Mouse (Mus musculus) lung, adult 18-20 months (tissue): Measurements from ENCODE around the gene Grb10.

Source experiments
- DNase-seq, 2 experiments: peaks; one replicate each; pipeline ENCODE4 v3.0.0; 2022; ENCODE audit warnings: mixed read lengths in 2 of 2

Gene Grb10

DNA sequence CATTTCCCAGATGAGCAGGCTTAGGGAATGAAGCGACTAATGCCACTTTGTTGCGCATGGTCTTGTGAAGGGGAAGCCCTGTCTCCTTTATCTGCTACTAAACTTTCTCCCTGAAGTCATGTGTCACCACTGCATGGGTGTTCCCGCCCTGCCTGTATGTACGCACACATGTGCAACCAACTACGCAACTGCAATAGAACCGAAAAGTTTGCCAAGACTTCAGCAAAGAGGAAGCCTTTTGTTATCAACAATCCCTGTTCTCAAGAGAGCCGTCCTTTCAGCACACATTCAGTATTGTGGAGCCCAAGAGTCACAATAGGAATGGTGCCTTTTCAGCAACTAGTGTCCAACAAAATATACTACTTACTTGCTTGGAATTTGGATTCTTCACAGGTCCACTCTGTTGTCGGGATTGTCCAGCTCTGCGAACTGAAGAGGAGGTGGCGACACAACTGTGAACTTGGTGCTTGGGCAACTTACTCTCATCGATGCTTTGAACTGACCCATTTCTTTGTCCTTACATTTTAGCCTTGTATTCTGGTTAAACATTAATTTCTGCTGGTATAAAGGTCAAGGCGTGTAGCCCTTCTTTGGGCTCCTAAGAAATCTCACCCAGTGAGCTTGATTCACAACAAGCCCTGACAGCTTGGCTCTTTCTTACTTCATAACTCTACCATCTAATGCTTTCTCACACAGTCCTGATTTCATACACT is 140.7 kb downstream of the Grb10 start, which contains the start of gene Ddc:
TSS of gene Ddc (minus strand) at position 500 of the 713 bp plus-strand sequence.
- no peak for DNase-seq

DNA sequence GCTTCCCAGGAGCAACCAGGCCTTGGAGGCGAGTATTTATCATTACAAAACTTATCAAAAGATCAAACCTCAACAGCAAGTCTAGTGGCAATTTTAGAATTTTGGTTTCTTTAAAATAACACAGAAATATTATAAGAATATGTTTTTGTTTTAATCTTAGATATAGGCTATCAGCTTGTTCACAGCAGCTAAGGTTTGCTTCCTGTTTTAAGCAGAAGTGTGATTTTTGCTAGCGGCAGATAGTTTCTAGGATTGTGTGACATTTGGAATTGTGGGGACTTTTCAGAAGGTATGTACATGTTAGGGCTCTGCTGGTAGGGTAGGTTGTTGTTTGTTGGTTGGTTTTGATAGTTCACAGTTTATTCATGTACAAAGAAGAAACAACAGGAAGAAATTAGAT is 143.0 kb downstream of the Grb10 start:
- DNase-seq = no peak

DNA sequence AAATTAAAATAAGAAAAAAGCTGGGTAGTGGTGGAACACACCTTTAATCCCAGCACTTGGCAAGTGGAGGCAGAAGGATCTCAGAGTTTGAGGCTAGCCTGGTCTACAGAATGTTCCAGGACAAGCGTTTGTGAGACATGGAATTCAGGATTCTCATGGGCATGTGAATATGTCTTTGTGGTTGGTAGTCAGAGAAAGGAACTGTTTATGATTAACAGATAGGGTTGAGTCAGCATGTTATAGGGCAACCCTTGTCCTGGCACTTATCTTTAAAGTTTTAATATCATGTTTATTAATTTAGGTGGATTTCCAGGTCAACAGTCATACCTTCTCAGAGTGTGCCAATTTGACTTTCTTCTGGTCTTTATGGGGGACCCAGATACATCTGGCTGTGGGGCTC is 144.7 kb downstream of the Grb10 start:
- no peak for DNase-seq

DNA sequence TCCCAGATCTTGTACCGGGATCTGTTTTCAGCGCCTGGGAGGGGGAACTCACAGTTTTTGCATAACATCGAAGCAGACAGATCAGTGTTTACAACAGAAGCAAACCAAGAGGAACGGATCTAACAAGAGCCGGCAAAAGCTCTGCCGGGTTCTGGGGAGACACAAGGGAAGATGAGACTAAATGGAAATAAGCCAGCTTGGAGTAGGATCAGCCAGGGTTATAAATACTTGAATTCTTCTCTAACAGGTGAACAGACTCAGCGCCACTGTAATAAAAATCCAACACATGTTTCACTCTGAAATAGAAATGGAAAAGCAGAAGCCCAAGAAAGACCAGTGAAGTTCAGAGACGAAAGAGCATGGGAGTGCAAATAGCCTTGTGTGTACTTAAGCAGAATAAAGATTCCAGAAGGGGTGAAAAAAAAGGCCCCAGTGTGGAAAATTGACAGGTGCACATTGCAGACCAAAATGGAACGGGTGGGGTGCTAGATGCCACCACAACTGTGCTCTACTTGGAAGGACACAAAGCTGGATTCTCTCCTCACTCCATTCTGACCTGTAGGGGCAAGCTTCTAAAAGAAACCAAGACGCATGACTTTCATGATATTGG is 145.4 kb downstream of the Grb10 start:
- DNase-seq = no peak

DNA sequence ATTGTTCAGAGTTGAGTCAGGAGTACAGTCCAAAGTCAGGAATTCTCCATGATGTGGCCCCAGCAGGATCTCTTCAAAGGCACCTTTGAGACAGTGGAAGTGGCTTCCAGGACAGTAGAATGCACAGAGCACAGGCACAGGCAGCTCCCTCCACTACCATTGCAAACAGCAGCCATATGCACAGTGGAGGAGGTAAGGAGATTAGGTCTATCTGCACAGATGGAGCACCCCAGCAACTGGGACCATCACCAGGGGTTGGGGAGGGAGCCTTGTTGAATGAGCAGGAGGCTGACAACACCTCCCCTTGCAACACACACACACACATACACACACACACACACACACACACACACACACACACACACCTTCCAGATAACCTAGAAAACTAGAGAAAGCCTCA is 146.7 kb downstream of the Grb10 start:
- DNase-seq = no peak

DNA sequence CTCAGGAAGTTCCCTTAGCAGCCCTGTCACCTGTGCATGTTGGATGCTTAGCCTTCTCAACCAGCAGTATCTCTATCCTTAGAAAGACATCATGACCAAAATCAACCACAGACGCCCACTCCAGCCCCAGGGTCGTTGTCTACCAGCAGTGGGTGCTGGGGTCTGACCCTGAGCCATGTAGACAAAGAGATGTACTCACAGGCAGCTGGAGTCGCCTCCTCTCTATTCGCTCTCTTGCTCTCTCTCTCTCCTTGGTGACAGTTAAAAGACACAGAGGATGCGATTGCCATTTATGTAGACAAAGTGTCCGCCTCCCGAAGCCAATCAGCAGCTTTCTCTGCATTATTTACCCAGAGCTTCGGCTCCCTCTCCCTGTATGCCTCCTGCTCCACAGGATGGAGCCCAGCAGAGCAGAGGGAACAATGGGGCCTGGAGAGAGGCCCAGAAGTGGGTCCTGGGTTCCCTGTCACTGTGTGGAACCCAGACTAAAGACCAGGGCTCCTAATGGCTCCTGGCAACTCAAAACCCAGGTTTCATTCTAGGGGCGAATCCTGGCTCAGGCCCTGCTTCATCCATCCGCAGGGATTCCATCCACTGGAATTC is 148.2 kb downstream of the Grb10 start:
- no peak for DNase-seq

DNA sequence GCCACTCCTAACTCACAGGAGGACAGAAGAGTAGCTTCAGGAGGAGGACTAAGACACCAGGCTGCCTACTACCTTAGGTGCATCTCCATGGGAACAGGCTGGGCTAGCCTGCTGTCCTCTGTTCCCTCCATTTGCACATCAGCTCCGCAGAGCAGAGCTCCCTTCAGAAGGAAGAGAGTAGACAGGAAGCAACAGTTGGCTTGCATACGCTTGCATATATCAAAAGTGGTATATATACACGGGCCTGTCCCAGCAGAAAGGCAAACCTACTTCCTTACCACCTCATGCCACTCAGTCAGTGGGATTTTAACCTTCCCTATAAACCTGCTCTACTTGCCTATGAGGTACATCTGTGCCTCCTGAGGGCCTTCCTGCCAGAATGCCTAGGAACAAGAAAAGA is 149.8 kb downstream of the Grb10 start:
- DNase-seq = no peak

DNA sequence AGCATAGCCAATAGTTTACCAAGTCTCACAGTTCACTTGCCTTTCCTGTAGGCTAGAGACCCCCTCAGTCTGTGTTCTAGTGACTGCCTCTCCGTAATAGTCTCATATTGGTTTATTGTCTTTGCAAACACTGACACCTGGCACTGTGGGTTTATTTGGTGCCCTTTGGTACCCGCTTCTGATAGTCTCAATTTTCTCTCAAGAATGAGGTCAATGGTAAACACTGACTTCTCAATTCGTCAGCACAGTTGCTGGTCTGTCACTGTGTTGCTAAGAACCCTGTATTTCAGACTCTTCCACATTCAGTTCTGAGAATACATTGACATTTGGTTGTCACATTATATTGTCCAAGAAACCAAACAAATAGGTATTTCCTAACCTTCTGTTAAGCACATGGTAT is 150.4 kb downstream of the Grb10 start:
- no peak for DNase-seq

DNA sequence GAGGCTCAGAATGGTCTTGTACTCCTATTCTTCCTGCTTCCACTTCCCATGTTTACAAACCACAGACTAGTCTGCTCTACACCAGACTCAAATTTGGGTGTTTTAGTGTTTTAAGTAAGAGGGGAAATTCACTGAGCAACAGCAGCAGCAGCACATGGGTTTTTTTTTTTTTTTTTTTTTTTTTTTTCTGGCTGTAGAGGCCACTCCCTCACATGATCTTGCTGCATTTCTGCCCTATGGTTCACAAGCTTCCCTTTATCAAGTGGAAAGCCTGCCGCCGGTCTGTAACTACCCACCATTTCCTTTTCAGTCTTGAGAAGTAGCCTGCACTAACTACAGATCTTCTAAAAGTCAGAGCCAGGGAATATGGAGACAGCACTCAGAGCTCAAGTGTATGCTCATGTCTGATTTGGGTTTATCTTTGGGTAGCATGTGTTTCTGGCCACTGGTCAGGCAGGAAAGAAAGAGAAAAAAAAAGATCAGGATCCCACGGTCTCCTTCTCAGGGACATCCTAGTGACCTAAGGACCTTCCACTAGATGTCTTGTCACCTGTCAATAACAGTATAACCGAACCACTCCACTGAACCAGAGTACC is 152.0 kb downstream of the Grb10 start:
- no peak for DNase-seq

DNA sequence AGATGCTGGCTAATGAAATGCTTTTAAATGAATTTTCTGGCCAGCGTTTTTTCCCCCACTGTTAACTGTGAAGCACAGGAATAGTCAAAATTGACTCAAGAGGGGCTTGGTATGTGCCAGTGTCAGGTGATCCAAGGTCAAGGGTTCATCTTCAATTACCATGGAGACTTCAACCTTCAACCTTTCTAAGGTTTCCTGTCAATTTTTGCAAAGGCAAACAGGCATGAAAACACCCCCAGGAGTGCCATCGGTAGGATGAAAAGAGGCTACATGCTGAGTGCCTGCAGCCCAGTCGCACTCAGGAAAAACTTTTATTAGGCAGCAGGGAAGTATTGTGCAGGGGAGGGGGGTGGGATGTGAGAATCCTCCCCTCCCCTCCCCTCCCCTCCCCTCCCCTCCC is 152.6 kb downstream of the Grb10 start:
- no peak for DNase-seq

DNA sequence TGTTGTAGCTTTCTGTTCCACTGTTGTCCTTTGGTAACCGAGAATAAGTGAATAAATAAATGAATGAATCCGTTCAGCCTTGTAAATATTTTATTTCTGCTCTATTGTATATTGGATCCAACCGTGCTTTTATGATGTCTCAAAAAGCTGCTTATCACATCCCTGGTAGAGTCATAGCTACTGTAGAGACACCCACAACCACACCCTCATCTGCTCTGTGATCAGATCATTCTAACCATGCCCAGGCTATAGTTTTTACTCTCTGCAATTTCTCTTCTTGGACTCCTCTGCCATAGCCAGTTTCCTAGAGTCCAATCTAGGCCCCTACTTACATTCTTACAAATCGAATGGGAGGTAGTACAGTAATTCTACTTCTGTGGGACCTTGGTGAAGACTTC is 153.2 kb downstream of the Grb10 start:
- DNase-seq = no peak

DNA sequence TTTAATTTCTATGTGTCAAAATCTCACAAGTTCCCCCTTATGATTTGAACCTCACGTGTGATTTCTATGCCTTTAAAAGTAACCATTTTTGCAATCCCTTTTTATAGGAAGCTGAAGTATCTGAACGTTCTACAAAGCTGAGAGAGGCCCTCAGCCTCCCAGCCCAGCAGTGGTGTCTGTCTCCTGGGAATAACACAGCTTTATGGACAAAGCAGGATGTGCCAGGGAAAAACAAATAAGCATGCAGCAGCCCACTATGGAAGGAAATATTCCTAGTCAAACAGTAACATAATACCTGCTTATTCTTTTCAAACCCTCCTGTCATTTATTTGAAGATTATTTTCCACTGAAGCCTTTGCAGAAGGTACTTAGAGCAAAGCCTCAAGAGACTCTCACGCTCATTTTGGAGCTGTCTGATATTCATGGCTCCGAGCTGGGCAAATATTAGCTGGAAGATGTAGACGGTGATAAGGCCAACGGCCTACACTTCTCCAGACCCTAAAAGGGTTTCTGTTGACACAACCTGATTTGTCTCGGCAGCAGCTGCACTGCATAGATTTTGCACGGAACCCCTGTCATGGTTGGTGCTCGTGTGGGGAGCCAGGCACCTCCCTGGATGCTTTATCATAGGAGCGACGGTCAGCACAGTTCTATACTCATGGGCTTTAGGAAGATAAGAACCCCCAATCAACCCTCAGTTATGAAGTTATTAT is 153.8 kb downstream of the Grb10 start:
- no peak for DNase-seq

DNA sequence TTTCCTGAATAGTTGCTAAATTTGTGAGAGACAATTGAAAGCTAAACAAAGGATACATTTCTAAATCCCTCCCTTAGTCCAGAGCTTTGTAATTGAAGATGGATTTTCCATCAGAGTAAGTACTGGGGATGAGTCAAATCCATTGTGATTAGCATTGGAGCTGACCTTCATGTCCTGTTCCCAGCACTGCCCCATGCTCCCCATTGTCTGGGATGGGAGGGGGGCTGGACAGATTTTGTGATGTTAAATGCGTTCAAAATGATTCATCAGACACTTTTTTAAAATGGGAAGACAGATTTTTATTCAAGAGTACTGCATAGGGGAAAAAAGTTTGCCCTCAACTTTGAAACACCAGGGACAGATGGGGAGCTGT is 156.7 kb downstream of the Grb10 start:
- DNase-seq = no peak

DNA sequence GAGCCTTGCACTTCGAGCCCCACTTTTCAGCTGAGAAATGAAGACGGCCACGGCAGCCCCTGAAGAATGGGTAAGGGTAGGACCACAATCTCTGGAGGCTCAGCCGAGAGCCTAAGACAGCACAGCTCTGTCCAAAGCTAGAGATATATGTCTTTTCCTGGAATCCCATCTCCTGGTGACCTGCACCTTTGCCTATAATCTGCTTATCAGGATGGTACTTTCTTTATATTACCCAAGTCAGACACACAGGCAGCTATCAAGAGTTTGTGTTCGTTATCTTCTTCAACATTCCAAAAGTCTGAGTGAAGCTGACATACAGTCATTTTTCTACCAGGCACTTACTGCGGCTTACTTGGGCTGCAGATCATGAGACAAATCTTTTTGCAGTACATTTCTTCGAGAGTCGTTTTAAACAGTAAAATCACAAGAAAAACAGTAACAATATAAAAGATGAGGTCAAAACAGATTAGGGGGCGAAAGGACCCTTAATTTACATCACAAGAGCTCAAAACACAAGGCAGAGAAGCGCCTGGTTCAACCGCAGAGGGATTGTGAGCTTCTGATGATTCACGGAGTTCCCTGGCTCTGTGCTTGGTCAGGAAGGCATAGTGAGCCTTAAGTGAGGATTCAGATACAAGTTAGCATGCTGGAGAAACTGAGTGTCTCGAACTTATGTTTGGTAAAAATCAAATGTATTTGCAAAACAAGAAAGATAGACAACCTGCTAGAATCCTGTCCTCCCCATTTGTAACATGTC is 157.3 kb downstream of the Grb10 start:
- DNase-seq = no peak
